Mouse (Mus musculus): Measurements from ENCODE around the gene Rbm8a2. TPM values are rescaled to one million over a fixed set of nuclear protein-coding genes. Genes with fewer than 3 reads are reported as not detected.
A peak's percentile ranks its signal among the peaks of the same experiment; 100 is the strongest.
"Not testable (repeated sequence)": the region's sequence is repeated elsewhere in the genome, so short reads cannot be mapped to it uniquely, and the experiment has no call there.

Rbm8a2 gene
- polyA plus RNA-seq (2015; fragmentation: Nextera tagmentation; extraction: Ambion mirVana), result 0.76 and 0.85 TPM in 2 replicates

DNA sequence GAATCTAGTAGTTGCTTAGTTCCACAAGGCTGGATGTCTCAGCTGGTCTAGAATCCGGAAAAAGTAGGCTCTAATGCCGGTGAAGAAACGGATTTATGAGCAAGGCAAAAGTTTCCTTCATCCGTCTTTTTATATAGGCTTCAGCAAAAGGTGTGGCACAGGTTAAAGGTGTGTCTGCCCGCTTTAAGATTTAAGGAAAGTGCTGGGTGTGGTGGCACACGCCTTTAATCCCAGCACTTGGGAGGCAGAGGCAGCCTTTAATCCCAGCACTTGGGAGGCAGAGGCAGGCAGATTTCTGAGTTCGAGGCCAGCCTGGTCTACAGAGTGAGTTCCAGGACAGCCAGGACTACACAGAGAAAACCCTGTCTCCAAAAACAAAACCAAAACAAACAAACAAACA, at the start of gene Rbm8a2:
Gene Rbm8a2 (minus strand): TSS at position 101 of the 400 bp plus-strand sequence.
- not testable (repeated sequence) for DNase-seq (ENCODE audit: low spot score)

DNA sequence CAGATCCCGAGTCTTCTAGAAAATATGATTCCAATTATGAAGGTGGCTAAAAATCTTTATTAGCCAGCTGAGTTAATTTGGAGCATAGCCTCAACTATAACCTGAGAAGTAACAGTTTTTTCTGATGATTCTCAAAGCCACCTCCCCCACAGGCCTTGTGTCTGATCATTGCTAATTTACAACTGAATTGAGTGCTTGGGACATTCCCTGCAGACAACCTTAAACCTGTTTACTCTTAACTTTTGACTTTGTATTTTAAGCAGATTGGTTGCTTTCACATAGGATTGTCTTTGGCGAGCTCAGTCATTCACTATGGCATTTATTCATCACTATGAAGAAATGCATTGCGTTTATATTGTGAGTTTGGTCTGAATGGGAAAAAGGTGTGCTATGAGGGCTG, 49.5 kb upstream of the Rbm8a2 start:
- DNase-seq (ENCODE audit: low spot score), result no peak

DNA sequence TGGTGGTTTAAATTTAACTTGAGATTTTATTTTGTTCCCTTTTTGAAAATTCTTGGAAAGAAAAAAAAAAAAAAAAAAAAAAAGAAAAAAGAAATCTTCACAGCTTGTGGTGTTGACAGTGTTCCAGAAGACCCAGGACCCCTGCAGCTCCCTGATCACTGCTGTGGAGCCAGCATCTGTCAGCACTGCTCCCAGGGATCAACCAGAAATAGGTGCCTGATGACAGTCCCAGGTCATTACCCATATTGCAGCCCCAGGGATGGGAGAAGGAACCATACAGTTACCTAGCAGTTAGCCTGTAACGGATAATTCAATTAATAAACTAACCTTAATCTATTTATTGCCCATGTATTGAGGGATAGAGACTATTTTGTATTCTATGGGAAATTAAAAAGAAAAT, 45.6 kb upstream of the Rbm8a2 start:
- DNase-seq (ENCODE audit: low spot score), result no peak

DNA sequence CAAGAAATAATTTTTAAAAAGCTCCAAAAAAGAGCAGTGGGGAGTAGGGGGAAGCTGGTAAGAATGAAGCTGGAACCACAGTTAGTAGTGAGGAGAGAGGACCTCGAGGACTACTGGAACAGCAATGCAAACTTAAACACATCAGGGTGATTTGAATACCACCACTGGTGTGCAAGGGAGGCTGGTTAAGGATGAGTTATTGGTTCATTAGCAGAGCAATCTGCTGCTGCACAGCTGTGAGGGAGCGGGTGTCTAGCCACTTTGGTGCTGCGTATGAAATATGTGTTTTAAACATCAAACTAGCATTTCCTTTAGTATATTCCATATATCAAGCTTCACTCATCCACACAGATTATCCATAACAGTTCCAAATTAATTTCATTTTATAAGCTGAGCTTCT, 39.6 kb upstream of the Rbm8a2 start:
- no peak for DNase-seq (ENCODE audit: low spot score)

DNA sequence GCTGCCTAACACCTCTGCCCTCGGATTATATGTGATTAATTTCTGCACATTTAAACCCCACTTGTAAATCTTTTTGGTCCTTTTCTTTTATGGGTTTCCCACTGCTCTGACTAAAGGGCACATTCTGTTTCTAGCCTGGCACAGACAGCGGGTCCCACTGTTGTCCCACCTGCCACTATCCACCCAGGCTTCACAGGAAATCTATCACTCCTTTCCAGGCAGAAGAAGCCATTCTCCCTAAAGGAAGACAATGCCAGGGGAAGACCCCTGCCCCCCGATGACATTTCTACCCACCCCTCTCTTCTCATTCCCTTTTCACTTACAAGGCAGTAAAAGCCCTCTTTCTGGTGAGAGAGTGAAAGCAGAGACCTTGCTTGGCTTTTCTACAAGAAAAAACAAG, 37.2 kb upstream of the Rbm8a2 start:
- DNase-seq (ENCODE audit: low spot score), result no peak

DNA sequence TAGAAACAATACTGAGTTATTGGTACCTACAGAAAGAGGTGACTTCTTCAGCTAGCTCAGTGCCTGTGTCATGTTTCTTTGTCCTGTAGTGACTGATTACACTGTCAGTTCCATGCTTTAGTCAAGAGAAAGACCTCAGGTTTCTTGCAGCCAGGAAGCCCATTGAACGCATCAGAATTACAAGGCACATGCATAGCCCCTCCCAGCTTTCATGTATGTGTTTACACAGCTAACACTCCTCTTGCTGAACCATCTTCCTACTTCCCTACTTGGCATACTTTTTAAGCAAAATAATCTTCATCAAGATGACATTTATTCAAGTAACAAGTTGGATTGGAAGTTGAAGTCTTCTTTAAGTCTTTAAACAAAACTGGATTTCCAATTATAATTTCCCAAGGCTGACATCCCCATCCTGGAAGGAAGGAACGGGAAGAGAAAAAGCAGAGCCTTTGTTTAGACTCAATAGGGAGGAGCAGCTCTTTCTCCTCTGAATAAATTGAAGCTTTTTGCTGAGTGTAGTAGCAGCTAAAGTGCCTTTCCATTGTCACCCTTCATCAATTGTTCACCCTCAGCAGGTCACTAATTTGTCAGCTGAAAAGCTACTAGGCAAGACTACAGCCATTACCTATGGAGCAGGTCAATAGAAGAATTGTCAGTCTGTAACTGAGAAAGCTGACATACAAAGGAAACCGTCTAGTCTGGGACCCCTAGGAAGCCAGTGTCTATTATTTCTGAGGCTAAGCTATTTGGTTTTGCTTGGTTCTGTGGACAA, 34.8 kb upstream of the Rbm8a2 start:
- DNase-seq (ENCODE audit: low spot score), result no peak

DNA sequence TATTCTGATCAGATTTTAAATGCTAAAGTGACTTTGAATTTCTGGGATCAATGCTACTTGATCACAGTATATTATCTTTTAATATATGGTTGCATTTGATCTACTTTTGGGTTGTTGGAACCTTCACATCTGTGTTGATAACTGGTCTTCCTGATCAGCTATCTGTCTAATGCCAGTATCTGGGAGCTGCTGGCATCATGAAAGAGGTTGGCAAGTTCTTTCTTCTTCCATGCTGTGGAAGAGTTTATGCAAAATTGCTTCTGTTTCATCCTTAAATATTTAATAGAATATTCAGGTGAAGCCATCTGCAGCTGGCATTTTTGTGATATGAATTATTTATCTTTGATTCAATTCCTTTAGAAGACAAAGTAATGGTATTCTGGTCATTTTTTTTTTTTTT, 32.6 kb upstream of the Rbm8a2 start:
- no peak for DNase-seq (ENCODE audit: low spot score)

DNA sequence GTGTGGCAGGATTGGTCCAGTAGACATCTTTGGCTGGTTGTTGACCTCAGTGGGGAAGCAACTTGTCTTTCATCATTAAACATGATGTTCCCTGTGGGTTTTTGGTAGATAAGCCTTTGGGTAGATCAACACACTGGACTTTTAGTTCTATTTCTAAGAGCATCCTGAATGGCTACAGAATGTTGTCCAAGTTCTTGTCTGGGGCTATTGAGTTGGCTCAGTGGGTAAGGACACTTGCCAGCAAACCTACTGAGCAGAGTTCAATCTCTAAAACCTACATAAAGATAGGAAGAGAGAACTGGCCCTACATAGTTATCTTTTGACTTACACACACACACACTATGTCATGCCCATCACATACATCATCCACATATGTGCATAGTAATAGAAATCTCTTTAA, 32.2 kb upstream of the Rbm8a2 start:
- DNase-seq (ENCODE audit: low spot score), result no peak

DNA sequence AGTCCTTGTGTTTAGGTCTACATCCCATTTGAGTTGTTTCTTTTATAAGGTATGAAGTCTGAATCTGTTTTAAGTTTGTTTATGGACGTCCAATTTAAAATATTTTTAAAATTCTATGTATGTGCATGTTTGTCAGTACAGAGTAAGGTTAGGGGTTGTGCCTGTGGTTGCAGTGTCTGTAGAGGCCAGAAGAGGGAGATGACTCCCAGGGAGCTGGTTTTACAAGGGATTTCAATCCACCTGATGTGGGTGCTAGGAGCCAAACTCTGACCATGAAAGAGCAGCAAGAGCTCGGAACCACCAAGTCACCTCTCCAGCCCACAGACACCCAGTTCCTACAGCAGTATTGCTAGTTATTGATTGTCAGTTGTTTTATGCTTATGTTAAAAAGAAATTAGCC, 29.5 kb upstream of the Rbm8a2 start:
- DNase-seq (ENCODE audit: low spot score), result no peak

DNA sequence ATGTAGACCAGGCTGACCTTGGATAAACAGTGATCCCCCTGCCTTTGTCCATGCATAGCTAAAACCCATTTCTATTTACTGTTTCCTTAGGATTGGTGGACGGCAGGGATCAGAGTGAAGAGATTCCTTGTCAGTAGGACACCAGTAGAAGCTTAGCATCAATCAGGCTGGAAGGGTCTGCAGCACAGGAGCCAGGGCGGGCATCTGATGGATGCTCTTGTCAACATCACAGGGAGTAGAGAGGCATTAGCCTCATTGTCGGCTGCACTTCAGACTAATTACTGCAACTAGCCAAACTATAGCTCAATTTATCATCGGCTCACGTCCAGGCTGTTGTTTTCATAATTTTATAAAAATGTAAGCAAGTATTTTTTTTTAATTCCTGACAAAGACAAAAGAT, 21.7 kb upstream of the Rbm8a2 start:
- DNase-seq (ENCODE audit: low spot score), result no peak

DNA sequence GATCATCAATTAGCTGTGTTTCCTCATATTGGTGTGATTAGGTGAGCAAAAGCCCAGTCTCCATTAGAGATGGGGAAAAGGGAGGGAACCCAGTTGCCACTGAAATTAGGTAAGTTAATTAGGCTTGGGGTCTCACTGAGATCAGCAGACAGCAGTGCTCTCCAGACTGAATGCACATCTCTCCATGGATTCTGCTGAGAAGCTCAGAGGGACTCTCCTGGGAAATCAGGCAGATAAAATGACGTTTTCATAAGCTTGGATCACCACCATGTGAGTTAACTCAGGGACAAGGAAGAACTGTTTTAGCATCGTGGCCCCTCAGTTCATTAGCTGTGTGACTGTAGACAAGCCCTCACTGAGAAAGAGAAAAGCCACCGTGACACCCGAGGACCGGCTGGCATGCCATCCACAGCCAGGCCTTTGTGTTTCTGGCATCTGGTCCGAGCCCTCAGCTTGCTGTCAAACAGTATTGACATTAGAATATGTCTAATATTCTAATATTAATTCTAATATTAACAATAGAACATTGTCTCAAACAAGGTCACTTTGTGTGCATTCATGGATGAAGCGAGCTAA, 18.2 kb upstream of the Rbm8a2 start:
- no peak for DNase-seq (ENCODE audit: low spot score)

DNA sequence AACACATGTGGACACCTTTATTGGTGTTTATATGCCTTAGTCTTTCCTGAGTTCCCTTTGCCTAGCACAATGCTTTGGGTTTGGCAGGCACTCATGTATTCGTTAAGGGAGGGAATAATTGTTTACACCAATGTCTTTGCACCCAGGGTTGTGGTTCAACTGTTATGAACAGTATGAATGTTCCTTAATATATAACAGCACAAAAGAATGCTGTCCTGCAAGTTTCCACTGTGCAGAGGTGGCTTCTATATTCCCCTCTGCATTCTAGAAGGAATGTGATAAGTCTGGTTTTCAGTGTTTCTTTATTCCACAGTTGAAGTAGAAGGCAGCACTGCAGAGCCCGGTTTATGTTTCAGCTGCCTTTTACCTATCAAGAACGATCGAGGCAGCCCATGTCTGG, 10.0 kb upstream of the Rbm8a2 start:
- DNase-seq (ENCODE audit: low spot score), result no peak

DNA sequence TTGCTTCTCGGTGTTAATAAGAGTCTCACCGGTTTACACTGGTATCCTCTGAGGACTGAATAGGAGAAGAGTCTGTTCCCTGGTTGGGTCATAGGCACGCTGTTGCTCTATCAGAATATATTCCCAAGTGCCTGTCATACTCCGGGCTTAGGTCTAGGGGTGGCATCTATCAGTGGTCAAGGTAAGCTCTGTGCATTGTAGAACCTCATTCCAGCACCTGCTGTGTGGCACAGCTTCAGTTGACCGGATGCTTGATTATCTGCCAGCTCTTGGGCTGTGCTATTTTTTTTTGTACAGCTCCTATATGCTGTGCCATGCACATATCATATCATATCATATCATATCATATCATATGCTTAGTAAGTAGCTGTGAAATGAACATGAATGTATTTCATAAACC, 9.5 kb upstream of the Rbm8a2 start:
- DNase-seq (ENCODE audit: low spot score), result no peak

DNA sequence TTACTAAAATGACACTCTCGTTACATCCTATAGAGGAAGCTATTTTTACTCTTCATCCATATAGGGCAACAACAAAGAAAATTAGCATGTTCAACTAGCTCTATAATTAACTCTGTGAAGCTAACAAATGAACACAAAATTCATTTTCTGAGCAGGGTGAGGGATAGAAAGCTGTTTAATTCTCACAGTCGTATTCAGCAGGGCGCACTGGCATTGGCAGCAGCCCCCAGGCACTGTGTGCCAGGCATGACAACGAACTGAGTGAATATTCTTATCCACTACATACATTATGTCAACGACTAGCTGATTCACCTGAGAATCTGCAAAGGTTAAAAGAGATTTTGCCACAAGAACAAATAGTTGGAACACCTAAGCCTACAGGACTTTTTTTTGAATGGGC, 8.2 kb downstream of the Rbm8a2 start:
- no peak for DNase-seq (ENCODE audit: low spot score)

DNA sequence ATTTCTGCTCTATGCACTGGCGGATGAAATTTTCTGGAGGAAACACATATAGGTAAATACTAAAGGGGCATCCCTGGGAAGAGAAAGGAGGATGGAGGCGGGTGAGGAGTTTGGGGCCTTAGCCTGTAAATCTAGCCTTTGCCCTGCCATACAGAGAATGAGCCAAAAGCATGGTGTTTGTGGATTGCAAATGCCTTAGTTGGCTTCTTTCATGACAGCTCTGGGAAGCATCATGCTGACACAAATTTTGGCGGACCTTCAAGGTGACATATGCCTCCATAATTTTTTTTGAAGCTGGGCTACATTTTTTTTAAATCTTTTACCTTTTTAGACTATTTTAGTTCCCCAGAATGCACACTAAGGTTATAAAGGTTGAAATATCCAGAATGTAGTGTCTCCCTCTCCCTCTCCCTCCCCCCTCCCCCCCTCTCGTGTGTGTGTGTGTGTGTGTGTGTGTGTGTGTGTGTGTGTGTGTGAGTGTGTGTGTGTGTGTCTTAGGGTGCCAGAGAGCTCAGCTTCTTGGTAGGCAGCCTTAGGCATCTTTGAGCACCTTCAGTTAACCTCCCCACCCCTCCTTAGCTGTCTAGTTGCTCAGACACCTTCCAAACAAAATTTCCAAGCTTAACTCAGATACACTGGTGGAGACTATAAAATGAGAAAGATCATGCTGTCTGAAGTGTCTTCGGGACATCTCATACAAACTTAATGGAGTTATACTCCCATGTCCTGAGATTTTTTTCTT, 11.7 kb downstream of the Rbm8a2 start:
- no peak for DNase-seq (ENCODE audit: low spot score)

DNA sequence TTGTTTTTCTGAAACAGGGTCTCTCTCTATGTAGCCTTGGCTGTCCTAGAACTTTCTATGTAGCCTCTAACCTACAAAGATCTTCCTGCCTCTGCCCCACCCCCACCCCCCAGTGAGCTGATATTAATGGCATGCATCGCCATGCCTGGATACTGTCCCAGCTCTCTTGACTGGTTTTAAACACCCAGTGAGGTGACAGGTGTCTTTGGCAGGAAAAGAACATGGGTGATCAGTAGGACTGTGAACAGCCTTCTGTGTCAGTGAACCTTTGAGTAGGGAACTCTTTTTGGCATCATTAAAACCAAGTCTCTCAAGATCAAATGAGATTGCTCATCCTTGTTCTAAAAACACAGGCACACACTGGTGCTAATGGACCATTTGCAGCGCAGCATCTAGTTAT, 17.1 kb downstream of the Rbm8a2 start:
- DNase-seq (ENCODE audit: low spot score), result no peak

DNA sequence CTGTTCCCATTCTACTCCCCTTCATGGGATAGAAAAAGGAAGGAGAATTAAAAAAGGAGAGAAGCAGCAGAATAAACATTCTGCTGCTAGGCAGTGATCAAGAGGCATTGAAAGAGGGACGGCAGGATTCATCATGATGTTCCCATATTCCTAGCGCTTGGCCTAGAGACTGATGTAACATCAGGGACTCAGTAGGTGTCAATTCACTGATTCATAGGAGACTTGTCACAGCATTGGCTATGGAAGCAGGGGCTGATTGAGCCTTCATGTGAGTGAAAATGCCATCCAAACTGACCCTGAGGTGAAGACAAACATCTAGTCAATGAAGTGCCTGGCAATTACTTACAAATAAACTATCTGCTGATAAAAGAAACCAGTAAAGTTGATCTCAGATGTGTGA, 28.1 kb downstream of the Rbm8a2 start:
- DNase-seq (ENCODE audit: low spot score), result no peak

DNA sequence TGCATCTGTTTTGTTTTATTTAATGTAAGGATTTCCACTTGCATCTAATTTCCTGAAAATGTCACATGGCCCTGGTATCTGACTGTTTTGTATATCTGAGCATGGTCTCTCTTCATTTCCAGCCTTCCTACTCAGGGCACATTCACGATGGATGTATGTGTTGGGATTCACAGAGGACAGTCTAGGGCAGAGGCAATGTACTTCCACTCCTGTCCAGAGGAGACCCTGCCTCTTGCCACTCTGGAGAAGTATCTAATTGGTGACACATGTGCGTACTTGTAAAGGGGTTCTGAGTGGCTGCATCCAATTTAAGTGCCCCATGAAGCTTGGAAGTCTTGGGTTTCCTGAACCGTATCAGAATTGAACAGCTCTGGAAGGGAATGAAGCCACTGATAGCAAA, 28.5 kb downstream of the Rbm8a2 start:
- DNase-seq (ENCODE audit: low spot score), result no peak

DNA sequence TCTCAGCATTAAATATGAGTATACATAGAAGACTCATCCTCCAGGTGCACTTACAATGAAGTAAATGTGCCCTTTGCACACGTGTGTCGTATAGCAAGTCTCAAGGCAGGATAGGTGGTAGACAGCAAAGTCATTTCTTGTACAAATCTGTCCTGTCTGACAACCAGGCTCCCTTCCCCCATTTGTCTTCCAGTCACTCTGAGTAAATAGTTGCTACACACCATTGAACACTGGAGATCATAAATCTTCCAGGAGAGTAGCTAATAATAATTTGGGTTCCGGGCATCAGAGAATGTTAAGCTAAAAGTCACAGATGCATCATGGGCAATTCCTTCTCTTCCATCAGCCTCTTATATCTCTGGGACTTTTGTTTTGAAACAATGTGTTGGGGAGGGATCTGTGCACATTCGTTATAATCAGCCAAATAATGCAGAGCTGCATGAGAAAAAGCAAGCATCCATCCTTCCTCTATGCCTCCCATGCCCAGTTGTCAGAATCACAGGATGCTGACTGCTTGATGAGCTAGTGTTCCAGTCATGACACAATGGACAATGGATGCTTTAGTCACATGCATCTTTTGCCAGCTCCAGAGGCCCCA, 32.1 kb downstream of the Rbm8a2 start:
- no peak for DNase-seq (ENCODE audit: low spot score)

DNA sequence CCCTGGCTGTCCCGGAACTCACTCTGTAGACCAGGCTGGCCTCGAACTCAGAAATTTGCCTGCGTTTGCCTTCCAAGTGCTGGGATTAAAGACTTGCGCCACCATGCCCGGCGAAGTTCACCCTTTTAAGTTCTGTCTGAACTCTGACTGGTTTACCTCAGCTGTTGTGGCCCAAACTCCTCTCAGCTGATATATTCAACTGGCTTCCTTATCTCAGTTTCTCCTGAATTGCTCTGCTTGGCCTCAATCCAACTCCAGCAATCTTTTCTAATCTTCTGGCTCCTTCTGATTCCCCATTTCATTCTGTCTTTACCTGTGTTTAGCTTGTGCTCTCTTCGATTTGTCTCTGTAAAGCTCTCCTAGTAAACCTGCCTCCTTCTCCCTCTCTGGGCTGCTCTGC, 35.7 kb downstream of the Rbm8a2 start:
- no peak for DNase-seq (ENCODE audit: low spot score)

DNA sequence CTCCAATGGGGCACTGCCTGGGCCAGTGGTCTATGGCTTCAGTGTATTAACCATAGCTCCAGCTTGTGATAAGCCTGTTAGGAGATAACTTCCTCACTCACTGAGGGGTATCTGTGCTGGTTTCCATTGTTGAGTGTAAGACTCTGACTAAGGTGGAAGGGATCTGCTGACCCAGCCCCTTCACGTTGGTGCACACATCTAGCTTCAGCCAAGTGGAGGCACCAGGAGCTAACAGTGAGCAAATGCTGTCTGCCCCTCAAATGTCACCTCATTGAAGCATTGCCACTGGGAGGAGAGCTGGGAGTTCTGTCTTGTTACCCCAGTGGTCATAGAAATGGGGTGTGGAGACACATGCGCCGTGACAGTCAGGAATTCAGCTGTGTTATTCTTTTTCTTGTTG, 40.2 kb downstream of the Rbm8a2 start:
- no peak for DNase-seq (ENCODE audit: low spot score)

DNA sequence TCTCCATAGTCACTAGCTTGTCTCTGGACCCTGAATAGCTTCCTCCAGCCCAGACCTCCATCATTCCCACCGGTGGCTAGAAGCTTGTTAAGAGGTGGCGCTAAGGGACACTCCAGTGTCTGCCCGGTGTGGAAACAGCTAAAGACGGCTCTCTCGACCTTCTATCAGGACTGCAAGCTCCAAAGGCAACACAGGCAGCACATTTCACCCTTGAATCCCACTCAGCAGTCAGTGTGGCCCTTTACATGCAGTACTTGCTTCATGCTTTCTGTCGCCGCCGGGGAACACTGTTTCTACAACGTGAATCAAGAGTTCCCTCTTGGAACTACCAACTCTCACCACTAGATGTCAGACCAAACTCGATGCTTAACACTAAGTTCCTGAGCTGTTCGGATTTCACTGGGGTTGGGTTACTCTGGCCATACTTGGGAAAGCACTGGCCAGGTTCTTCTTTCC, 42.6 kb downstream of the Rbm8a2 start:
- peak; percentile 46 for DNase-seq (ENCODE audit: low spot score)

All from thymus, postnatal 0 days (tissue).